Comparison of ENCODE assay signal across 14 mouse cellular contexts in the genomic region with DNA sequence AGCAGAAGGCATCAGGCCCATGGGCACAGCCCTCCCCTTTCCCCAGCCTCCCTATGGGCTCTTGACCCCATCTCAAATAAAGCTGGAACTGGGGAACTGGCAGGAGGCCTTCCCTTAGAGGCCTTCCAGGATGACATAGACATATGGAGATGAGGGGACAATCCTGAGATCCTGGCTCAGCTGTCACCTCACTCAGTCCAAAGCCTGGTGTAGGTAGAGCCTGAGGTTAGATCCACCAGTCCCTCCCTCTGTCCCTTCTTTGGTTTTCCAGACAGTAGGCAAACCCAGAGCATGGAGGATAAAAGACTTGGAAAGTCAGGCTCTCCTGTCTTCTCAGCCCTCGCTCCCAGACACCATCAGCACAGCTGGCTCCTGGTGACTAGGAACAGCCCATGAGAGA. TPM values are rescaled to one million over a fixed set of nuclear protein-coding genes. Genes with fewer than 3 reads are reported as not detected.
DNase-seq lines count a peak whose midpoint lies in the region; ATAC-seq and TF ChIP-seq lines count a peak whose summit lies in the region.
"Had no signal": no experiment of that assay in that cellular context is flagged by ENCODE, and none has a peak within 500 bp of the region (broad histone marks: within the 10 kb centered on the region; RNA-seq: fewer than 3 reads in every experiment).

No protein-coding gene starts in this region.

- WGBS in cerebellum, adult 2 months = 17% methylated on average over 1 of the region's 1 CpGs
- WGBS in forebrain, embryonic 12.5 days = 27% methylated on average over 1 of the region's 1 CpGs
- WGBS in hindbrain, embryonic 16.5 days = 25% methylated on average over 1 of the region's 1 CpGs
- 11% methylated on average over 1 of the region's 1 CpGs for WGBS in neural tube, embryonic 12.5 days

- no peak overlapping the region for H3K4me2 ChIP-seq in forebrain, embryonic 12.5 days
- no peak overlapping the region; the same call in 1 of the 2 replicates for H3K4me2 ChIP-seq in hindbrain, embryonic 16.5 days (ENCODE audit: low read length)
- H3K4me2 ChIP-seq in neural tube, embryonic 12.5 days (replicated peaks) = 0 out of 2 replicates have a peak overlapping the region, but pooled peaks have one; percentile 48
- H3K4me2 ChIP-seq: embryonic facial prominence, embryonic 13.5 days; lung, embryonic 15.5 days had no signal

- no peak for TF ChIP-seq CTCF in cerebellum, adult 2 months (IDR thresholded peaks at IDR 0.05; ENCODE audit: borderline replicate concordance, insufficient read depth, low read depth, low read length)

- peak overlapping the region; percentile 43 for H3K27ac ChIP-seq in cerebellum, adult 2 months (ENCODE audit: insufficient read depth, low read length)
- H3K27ac ChIP-seq in forebrain, embryonic 12.5 days = peak overlapping the region; percentile 51
- peak overlapping the region; percentile 62; the same call in 1 of the 2 replicates for H3K27ac ChIP-seq in hindbrain, embryonic 16.5 days (ENCODE audit: low read depth, low read length)
- H3K27ac ChIP-seq in neural tube, embryonic 12.5 days = 0 out of 2 replicates have a peak overlapping the region, but pooled peaks have one; percentile 3
- H3K27ac ChIP-seq: embryonic facial prominence, embryonic 13.5 days; lung, embryonic 15.5 days had no signal

- H3K9ac ChIP-seq in forebrain, embryonic 12.5 days = no peak overlapping the region
- peak overlapping the region; percentile 28 for H3K9ac ChIP-seq in hindbrain, embryonic 16.5 days (ENCODE audit: low read depth, low read length)
- no peak overlapping the region for H3K9ac ChIP-seq in neural tube, embryonic 12.5 days
- H3K9ac ChIP-seq: embryonic facial prominence, embryonic 13.5 days; lung, embryonic 15.5 days had no signal

- TF ChIP-seq POLR2A in cerebellum, adult 2 months (IDR thresholded peaks at IDR 0.05; ENCODE audit: borderline replicate concordance, insufficient read depth, low read length) = no peak

- ATAC-seq in forebrain, embryonic 12.5 days (ENCODE audit: low FRiP score) = no peak
- ATAC-seq in hindbrain, embryonic 16.5 days = no peak
- no peak for ATAC-seq in neural tube, embryonic 12.5 days (ENCODE audit: low FRiP score, low read depth)

- peaks cover 16% of the 10 kb centered on the region; the same call in 1 of the 2 replicates for H3K36me3 ChIP-seq in forebrain, embryonic 12.5 days (replicated peaks)
- peaks cover 15% of the 10 kb centered on the region for H3K36me3 ChIP-seq in hindbrain, embryonic 16.5 days (ENCODE audit: control insufficient read depth, insufficient read depth, low read length)
- peaks cover 6% of the 10 kb centered on the region; the same call in 1 of the 2 replicates for H3K36me3 ChIP-seq in neural tube, embryonic 12.5 days
- H3K36me3 ChIP-seq: embryonic facial prominence, embryonic 13.5 days; lung, embryonic 15.5 days had no signal

- H3K9me3 ChIP-seq in forebrain, embryonic 12.5 days = no peaks in the 10 kb centered on the region
- H3K9me3 ChIP-seq in hindbrain, embryonic 16.5 days (ENCODE audit: control insufficient read depth, low read length) = no peaks in the 10 kb centered on the region
- no peaks in the 10 kb centered on the region for H3K9me3 ChIP-seq in neural tube, embryonic 12.5 days
- H3K9me3 ChIP-seq: embryonic facial prominence, embryonic 13.5 days; lung, embryonic 15.5 days had no signal

- H3K4me1 ChIP-seq in cerebellum, adult 2 months (ENCODE audit: control insufficient read depth, insufficient read depth, low read length) = peaks cover 37% of the 10 kb centered on the region
- peaks cover 52% of the 10 kb centered on the region for H3K4me1 ChIP-seq in forebrain, embryonic 12.5 days
- peaks cover 30% of the 10 kb centered on the region for H3K4me1 ChIP-seq in hindbrain, embryonic 16.5 days (ENCODE audit: control insufficient read depth, insufficient read depth, low read depth, low read length)
- peaks cover 47% of the 10 kb centered on the region for H3K4me1 ChIP-seq in neural tube, embryonic 12.5 days

- peak; percentile 38 to 59 for DNase-seq in cerebellum, adult 2 months
- DNase-seq in cerebellum, adult 8-10 months = no peak
- DNase-seq in adrenal gland, postnatal 25 days = no peak
- DNase-seq in urinary bladder, postnatal 25 days (ENCODE audit: low spot score) = no peak
- DNase-seq in natural killer cell, adult 2 months (ENCODE audit: low spot score in 2 of 2) = no peak
- DNase-seq: adrenal gland, postnatal 14 days; gastrocnemius, postnatal 25 days; kidney, adult 11 months had no signal

- H3K4me3 ChIP-seq in cerebellum, adult 2 months (replicated peaks; ENCODE audit: insufficient read depth, low read depth, low read length) = no peak overlapping the region
- H3K4me3 ChIP-seq in forebrain, embryonic 12.5 days (replicated peaks) = no peak overlapping the region
- no peak overlapping the region for H3K4me3 ChIP-seq in hindbrain, embryonic 16.5 days (ENCODE audit: low read length)
- no peak overlapping the region for H3K4me3 ChIP-seq in neural tube, embryonic 12.5 days
- H3K4me3 ChIP-seq: embryonic facial prominence, embryonic 13.5 days; lung, embryonic 15.5 days had no signal

- H3K27me3 ChIP-seq in cerebellum, adult 2 months (ENCODE audit: control insufficient read depth, insufficient read depth, low read length) = no peaks in the 10 kb centered on the region
- H3K27me3 ChIP-seq in forebrain, embryonic 12.5 days = peaks cover 66% of the 10 kb centered on the region
- no peaks in the 10 kb centered on the region for H3K27me3 ChIP-seq in hindbrain, embryonic 16.5 days (replicated peaks; ENCODE audit: control insufficient read depth, insufficient read depth, low read length)
- peaks cover 30% of the 10 kb centered on the region for H3K27me3 ChIP-seq in neural tube, embryonic 12.5 days (replicated peaks)

RNA-seq across cellular contexts. Expression of a gene that starts 4.7 kb away (rescaled TPM):
- polyA plus RNA-seq in cerebellum, adult 2 months (2012; rRNA removed) = 97.3 and 110 TPM in 2 replicates
- polyA plus RNA-seq in forebrain, embryonic 12.5 days (2016; fragmentation: Nextera tagmentation; extraction: Ambion mirVana) = 13.7 and 16.0 TPM in 2 replicates
- polyA plus RNA-seq in hindbrain, embryonic 16.5 days (2015; fragmentation: Nextera tagmentation; extraction: Ambion mirVana) = 22.4 and 23.1 TPM in 2 replicates
- polyA plus RNA-seq in neural tube, embryonic 12.5 days (2016; fragmentation: Nextera tagmentation; extraction: Ambion mirVana) = 16.3 and 16.7 TPM in 2 replicates
- 8.3 and 8.4 TPM in 2 replicates for total RNA-seq in adrenal gland, postnatal 25 days (2021)

RNA-seq across cellular contexts. Expression of a gene that starts 9.2 kb away (rescaled TPM):
- 3.6 and 3.9 TPM in 2 replicates for polyA plus RNA-seq in cerebellum, adult 2 months (2012; rRNA removed)
- 2.5 and 2.9 TPM in 2 replicates for polyA plus RNA-seq in forebrain, embryonic 12.5 days (2016; fragmentation: Nextera tagmentation; extraction: Ambion mirVana)
- 7.3 and 8.1 TPM in 2 replicates for polyA plus RNA-seq in hindbrain, embryonic 16.5 days (2015; fragmentation: Nextera tagmentation; extraction: Ambion mirVana)
- 3.8 and 4.2 TPM in 2 replicates for polyA plus RNA-seq in neural tube, embryonic 12.5 days (2016; fragmentation: Nextera tagmentation; extraction: Ambion mirVana)
- total RNA-seq in adrenal gland, postnatal 25 days (2021) = 11.7 and 14.3 TPM in 2 replicates

RNA-seq across cellular contexts. Expression of a gene that starts 22.2 kb away (rescaled TPM):
- 0.65 and 2.1 TPM in 2 replicates for polyA plus RNA-seq in cerebellum, adult 2 months (2012; rRNA removed)
- polyA plus RNA-seq in forebrain, embryonic 12.5 days (2016; fragmentation: Nextera tagmentation; extraction: Ambion mirVana) = not detected in 2 replicates
- polyA plus RNA-seq in hindbrain, embryonic 16.5 days (2015; fragmentation: Nextera tagmentation; extraction: Ambion mirVana) = 1.2 and 1.5 TPM in 2 replicates
- polyA plus RNA-seq in neural tube, embryonic 12.5 days (2016; fragmentation: Nextera tagmentation; extraction: Ambion mirVana) = 1.2 TPM in 1 of 2 replicates, not detected in the other
- total RNA-seq in adrenal gland, postnatal 25 days (2021) = 6.1 and 7.8 TPM in 2 replicates
- total RNA-seq: monocyte, adult 5-6 weeks had no signal

RNA-seq across cellular contexts. Expression of a gene that starts 34.7 kb away (rescaled TPM):
- polyA plus RNA-seq in cerebellum, adult 2 months (2012; rRNA removed) = 0.44 and 0.48 TPM in 2 replicates
- 0.36 and 0.72 TPM in 2 replicates for polyA plus RNA-seq in forebrain, embryonic 12.5 days (2016; fragmentation: Nextera tagmentation; extraction: Ambion mirVana)
- polyA plus RNA-seq in hindbrain, embryonic 16.5 days (2015; fragmentation: Nextera tagmentation; extraction: Ambion mirVana) = 0.44 and 0.62 TPM in 2 replicates
- polyA plus RNA-seq in neural tube, embryonic 12.5 days (2016; fragmentation: Nextera tagmentation; extraction: Ambion mirVana) = 0.54 and 0.67 TPM in 2 replicates
- total RNA-seq in adrenal gland, postnatal 25 days (2021) = 3.7 and 4.8 TPM in 2 replicates
- total RNA-seq: monocyte, adult 5-6 weeks had no signal

RNA-seq across cellular contexts. Expression of a gene that starts 56.1 kb away (rescaled TPM):
- polyA plus RNA-seq in cerebellum, adult 2 months (2012; rRNA removed) = 74.1 and 77.6 TPM in 2 replicates
- 42.7 TPM in 2 replicates for polyA plus RNA-seq in forebrain, embryonic 12.5 days (2016; fragmentation: Nextera tagmentation; extraction: Ambion mirVana)
- 62.1 and 74.1 TPM in 2 replicates for polyA plus RNA-seq in hindbrain, embryonic 16.5 days (2015; fragmentation: Nextera tagmentation; extraction: Ambion mirVana)
- 60.9 and 67.2 TPM in 2 replicates for polyA plus RNA-seq in neural tube, embryonic 12.5 days (2016; fragmentation: Nextera tagmentation; extraction: Ambion mirVana)
- 64.6 and 66.2 TPM in 2 replicates for total RNA-seq in adrenal gland, postnatal 25 days (2021)

Comparison
In these comparisons a context has a peak if more than half of its experiments do, and no peak if none do; other contexts are left out.
1. DNase-seq: peak in cerebellum, adult 2 months (2 of 2); none in cerebellum, adult 8-10 months (single experiment), adrenal gland, postnatal 25 days (single experiment), urinary bladder, postnatal 25 days (single experiment) and natural killer cell, adult 2 months (0 of 2).
2. H3K27ac ChIP-seq: peak in every context shown above with its lines; median percentile 62 in hindbrain, embryonic 16.5 days; 51 in forebrain, embryonic 12.5 days; 43 in cerebellum, adult 2 months; 3 in neural tube, embryonic 12.5 days.